Mouse (Mus musculus): ENCODE measurements around the gene Rufy3. TPM values are rescaled to one million over a fixed set of nuclear protein-coding genes. Genes with fewer than 3 reads are reported as not detected.

Gene Rufy3
- total and polyA plus RNA-seq, 3 experiments: 4.7 to 13.3 (median 11.6) TPM

GRCm38 (mm10) chr5:88588481-88588880 lies 23.6 kb downstream of the Rufy3 start:
- peaks cover 3% of the 10 kb centered on the region; the same call in 1 of the 2 replicates for H3K79me2 ChIP-seq (replicated peaks; ENCODE audit: control insufficient read depth, insufficient read depth, low read length)

GRCm38 (mm10) chr5:88593421-88594172 lies 28.8 kb downstream of the Rufy3 start:
- H3K4me3 ChIP-seq: no peak overlapping the region
- intact Hi-C loops (cut with DNase I): no loop called here
- H3K27ac ChIP-seq: no peak overlapping the region
- H3K4me1 ChIP-seq (ENCODE audit: control insufficient read depth, insufficient read depth, low read length): no peaks in the 10 kb centered on the region
- H3K9ac ChIP-seq (ENCODE audit: low read depth, low read length): no peak overlapping the region
- no peak for DNase-seq
- no peak for TF ChIP-seq CTCF (IDR thresholded peaks at IDR 0.05)
- no peak for TF ChIP-seq POLR2A (IDR thresholded peaks at IDR 0.05; ENCODE audit: insufficient read depth, low read depth, low read length)
- TF ChIP-seq EP300 (IDR thresholded peaks at IDR 0.05; ENCODE audit: insufficient read depth, low read depth, low read length): no peak
- H3K79me2 ChIP-seq (replicated peaks; ENCODE audit: control insufficient read depth, insufficient read depth, low read length): no peaks in the 10 kb centered on the region
- 90% methylated on average over 13 of the region's 13 CpGs for WGBS
- H3K36me3 ChIP-seq (ENCODE audit: control insufficient read depth, insufficient read depth, low read length): no peaks in the 10 kb centered on the region
- H3K27me3 ChIP-seq (ENCODE audit: control insufficient read depth, insufficient read depth, low read length): no peaks in the 10 kb centered on the region

More at GRCm38 (mm10) chr5:88588481-88588880, 23.6 kb downstream of the Rufy3 start:
- no peak for DNase-seq
- H3K4me3 ChIP-seq: no peak overlapping the region
- whole genome bisulfite sequencing: 73% methylated on average over 5 of the region's 5 CpGs
- no peaks in the 10 kb centered on the region for H3K36me3 ChIP-seq (ENCODE audit: control insufficient read depth, insufficient read depth, low read length)
- peaks cover 4% of the 10 kb centered on the region for H3K4me1 ChIP-seq (ENCODE audit: control insufficient read depth, insufficient read depth, low read length)
- no peak for TF ChIP-seq CTCF (IDR thresholded peaks at IDR 0.05)
- no peak for TF ChIP-seq EP300 (IDR thresholded peaks at IDR 0.05; ENCODE audit: insufficient read depth, low read depth, low read length)
- no peak for TF ChIP-seq POLR2A (IDR thresholded peaks at IDR 0.05; ENCODE audit: insufficient read depth, low read depth, low read length)
- no peak overlapping the region for H3K9ac ChIP-seq (ENCODE audit: low read depth, low read length)
- no peak overlapping the region for H3K27ac ChIP-seq
- intact Hi-C loops (cut with DNase I): no loop called here
- no peaks in the 10 kb centered on the region for H3K27me3 ChIP-seq (ENCODE audit: control insufficient read depth, insufficient read depth, low read length)

GRCm38 (mm10) chr5:88594173-88594569 lies 29.3 kb downstream of the Rufy3 start:
- H3K4me3 ChIP-seq: no peak overlapping the region
- H3K27ac ChIP-seq: no peak overlapping the region
- no peaks in the 10 kb centered on the region for H3K79me2 ChIP-seq (replicated peaks; ENCODE audit: control insufficient read depth, insufficient read depth, low read length)
- no peak for TF ChIP-seq POLR2A (IDR thresholded peaks at IDR 0.05; ENCODE audit: insufficient read depth, low read depth, low read length)
- TF ChIP-seq CTCF (IDR thresholded peaks at IDR 0.05): no peak
- TF ChIP-seq EP300 (IDR thresholded peaks at IDR 0.05; ENCODE audit: insufficient read depth, low read depth, low read length): no peak
- H3K27me3 ChIP-seq (ENCODE audit: control insufficient read depth, insufficient read depth, low read length): no peaks in the 10 kb centered on the region
- intact Hi-C loops (cut with DNase I): no loop called here
- DNase-seq: no peak
- no peaks in the 10 kb centered on the region for H3K4me1 ChIP-seq (ENCODE audit: control insufficient read depth, insufficient read depth, low read length)
- WGBS: 84% methylated on average over 7 of the region's 7 CpGs
- H3K9ac ChIP-seq (ENCODE audit: low read depth, low read length): no peak overlapping the region
- no peaks in the 10 kb centered on the region for H3K36me3 ChIP-seq (ENCODE audit: control insufficient read depth, insufficient read depth, low read length)

GRCm38 (mm10) chr5:88595537-88596455 lies 31.0 kb downstream of the Rufy3 start:
- no peak for DNase-seq
- WGBS: 74% methylated on average over 5 of the region's 5 CpGs

GRCm38 (mm10) chr5:88598961-88599360 lies 34.1 kb downstream of the Rufy3 start:
- Histone ChIP-seq H3K4me1 (ENCODE audit: control insufficient read depth, insufficient read depth, low read length) (no peaks in the 10 kb centered on the region), H3K79me2 (replicated peaks; ENCODE audit: control insufficient read depth, insufficient read depth, low read length) (0 out of 2 replicates have a peak, but pooled peaks cover 2% of the 10 kb centered on the region), H3K4me3 (no peak overlapping the region), H3K27ac (no peak overlapping the region), H3K36me3 (ENCODE audit: control insufficient read depth, insufficient read depth, low read length) (no peaks in the 10 kb centered on the region), H3K9ac (ENCODE audit: low read depth, low read length) (no peak overlapping the region), H3K27me3 (ENCODE audit: control insufficient read depth, insufficient read depth, low read length) (no peaks in the 10 kb centered on the region)
- no peak for DNase-seq
- intact Hi-C loops (cut with DNase I): no loop called here
- TF ChIP-seq CTCF (IDR thresholded peaks at IDR 0.05): no peak
- TF ChIP-seq POLR2A (IDR thresholded peaks at IDR 0.05; ENCODE audit: insufficient read depth, low read depth, low read length): no peak
- TF ChIP-seq EP300 (IDR thresholded peaks at IDR 0.05; ENCODE audit: insufficient read depth, low read depth, low read length): no peak
- 86% methylated on average over 6 of the region's 6 CpGs for WGBS

More at GRCm38 (mm10) chr5:88595537-88596455, 31.0 kb downstream of the Rufy3 start:
- 0 out of 2 replicates have a peak, but pooled peaks cover 2% of the 10 kb centered on the region for H3K79me2 ChIP-seq (replicated peaks; ENCODE audit: control insufficient read depth, insufficient read depth, low read length)
- H3K9ac ChIP-seq (ENCODE audit: low read depth, low read length): no peak overlapping the region
- intact Hi-C loops (cut with DNase I): no loop called here
- no peaks in the 10 kb centered on the region for H3K27me3 ChIP-seq (ENCODE audit: control insufficient read depth, insufficient read depth, low read length)
- H3K27ac ChIP-seq: no peak overlapping the region
- H3K4me1 ChIP-seq (ENCODE audit: control insufficient read depth, insufficient read depth, low read length): no peaks in the 10 kb centered on the region
- no peak for TF ChIP-seq POLR2A (IDR thresholded peaks at IDR 0.05; ENCODE audit: insufficient read depth, low read depth, low read length)
- TF ChIP-seq EP300 (IDR thresholded peaks at IDR 0.05; ENCODE audit: insufficient read depth, low read depth, low read length): no peak
- no peak for TF ChIP-seq CTCF (IDR thresholded peaks at IDR 0.05)
- no peaks in the 10 kb centered on the region for H3K36me3 ChIP-seq (ENCODE audit: control insufficient read depth, insufficient read depth, low read length)
- no peak overlapping the region for H3K4me3 ChIP-seq
